In the genomic region with DNA sequence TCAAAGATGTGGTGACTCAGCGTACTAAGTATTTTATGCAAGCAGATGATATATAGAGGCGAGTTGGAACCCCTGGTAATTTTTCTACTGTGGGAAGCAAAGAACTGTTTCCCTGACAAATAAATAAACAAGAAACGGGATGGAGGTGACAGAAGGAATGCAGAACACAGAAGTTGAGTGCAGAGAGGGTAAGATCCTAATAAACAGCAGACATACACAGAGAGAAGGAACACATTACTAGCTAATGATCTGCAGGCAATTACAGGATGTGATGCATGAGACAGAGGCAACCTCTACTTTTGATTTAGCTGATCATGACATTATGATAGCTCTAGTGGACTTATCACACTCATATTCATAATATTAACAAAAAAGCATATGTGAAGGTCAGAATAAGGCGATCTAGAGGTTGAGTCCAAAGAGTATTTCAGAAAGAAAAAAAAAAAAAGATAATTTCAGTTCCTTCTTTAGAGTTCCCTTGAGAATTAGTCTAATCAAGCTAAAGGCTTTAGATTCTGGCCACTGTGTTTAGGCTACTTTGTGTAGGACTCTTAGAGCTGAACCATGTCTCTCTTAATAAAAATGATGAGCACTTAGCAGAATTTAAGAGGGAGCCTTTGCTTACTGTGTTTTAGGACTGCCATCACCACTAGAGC, we compare ENCODE assay signal across 20 mouse cellular contexts.
DNase-seq lines count a peak whose midpoint lies in the region; ATAC-seq and TF ChIP-seq lines count a peak whose summit lies in the region.
"Had no signal": no experiment of that assay in that cellular context is flagged by ENCODE, and none has a peak within 500 bp of the region (broad histone marks: within the 10 kb centered on the region; RNA-seq: fewer than 3 reads in every experiment).

No protein-coding gene starts in this region.

- dilution Hi-C loops in CH12.LX (cut with MboI; ENCODE audit: extremely low pct_ligation_motif_present, extremely low pct_unique_long_range_greater_than_20kb, low sequenced_read_pairs): no loop called here

- no peaks in the 10 kb centered on the region for H3K36me3 ChIP-seq in kidney, embryonic 14.5 days (ENCODE audit: control insufficient read depth, insufficient read depth, low read length)
- no peaks in the 10 kb centered on the region for H3K36me3 ChIP-seq in kidney, embryonic 16.5 days (ENCODE audit: insufficient read depth, low read length)
- no peaks in the 10 kb centered on the region for H3K36me3 ChIP-seq in CH12.LX (replicated peaks in 1 of 2; ENCODE audit: control insufficient read depth in 1 of 2, insufficient read depth in 1 of 2, low read length in 1 of 2)
- H3K36me3 ChIP-seq: embryonic facial prominence, embryonic 10.5 days; embryonic facial prominence, embryonic 12.5 days; forebrain, embryonic 15.5 days had no signal

- TF ChIP-seq CTCF in CH12.LX (conservative IDR thresholded peaks at IDR 0.05 in 1 of 2, IDR thresholded peaks at IDR 0.05 in 1 of 2; ENCODE audit: low read depth in 2 of 2, low read length in 2 of 2): no peak

- TF ChIP-seq POLR2A in CH12.LX (IDR thresholded peaks at IDR 0.05; ENCODE audit: low read depth, low read length): no peak

- H3K9me3 ChIP-seq in kidney, embryonic 14.5 days (ENCODE audit: control insufficient read depth, low read length): no peaks in the 10 kb centered on the region
- H3K9me3 ChIP-seq in kidney, embryonic 16.5 days (ENCODE audit: low read length): no peaks in the 10 kb centered on the region
- H3K9me3 ChIP-seq in CH12.LX (replicated peaks; ENCODE audit: low read length): no peaks in the 10 kb centered on the region
- H3K9me3 ChIP-seq: embryonic facial prominence, embryonic 10.5 days; embryonic facial prominence, embryonic 12.5 days; forebrain, embryonic 13.5 days; forebrain, embryonic 15.5 days had no signal

- H3K9ac ChIP-seq in kidney, embryonic 14.5 days (ENCODE audit: low read depth, low read length): no peak overlapping the region
- no peak overlapping the region for H3K9ac ChIP-seq in kidney, embryonic 16.5 days (replicated peaks; ENCODE audit: low read length)
- H3K9ac ChIP-seq in CH12.LX (ENCODE audit: insufficient read depth, low read depth): no peak overlapping the region
- H3K9ac ChIP-seq: embryonic facial prominence, embryonic 12.5 days; forebrain, embryonic 13.5 days; forebrain, embryonic 15.5 days; forebrain, postnatal 0 days had no signal

- in situ Hi-C loops in CH12.LX (cut with MboI; ENCODE audit: low pct_ligation_motif_present, low pct_unique_long_range_greater_than_20kb, low sequenced_read_pairs): no loop called here

- no peak overlapping the region for H3K4me3 ChIP-seq in kidney, embryonic 14.5 days (ENCODE audit: low read length)
- H3K4me3 ChIP-seq in kidney, embryonic 16.5 days (ENCODE audit: low read length): no peak overlapping the region
- no peak overlapping the region for H3K4me3 ChIP-seq in CH12.LX (replicated peaks in 1 of 3; ENCODE audit: low read depth in 2 of 3, low read length in 2 of 3, poor library complexity in 1 of 3)
- H3K4me3 ChIP-seq: embryonic facial prominence, embryonic 10.5 days; embryonic facial prominence, embryonic 12.5 days; forebrain, embryonic 13.5 days; forebrain, embryonic 15.5 days had no signal

- peak; percentile 69; the same call in 1 of the 2 replicates for ATAC-seq in kidney, embryonic 14.5 days (ENCODE audit: low FRiP score, low TSS enrichment)
- ATAC-seq in kidney, embryonic 16.5 days (ENCODE audit: low FRiP score, low TSS enrichment): peak; percentile 70
- ATAC-seq: CD4-positive, CD25-positive, alpha-beta regulatory T cell, adult 4 months; forebrain, embryonic 13.5 days; forebrain, embryonic 15.5 days; forebrain, postnatal 0 days had no signal

- DNase-seq in kidney, postnatal 14 days: no peak
- DNase-seq in kidney, adult 18-20 months: no peak
- no peak for DNase-seq in CH12.LX (ENCODE audit: extremely low read depth)
- DNase-seq: adrenal gland, adult 2 months; adrenal gland, postnatal 14 days; adrenal gland, postnatal 36 days; B cell, adult 2 months; cerebellum, adult 11-12 months; cerebellum, adult 2 months; cerebellum, adult 9-10 months; cerebellum, postnatal 10 days; cerebellum, postnatal 25 days; forebrain, postnatal 0 days had no signal

- no peaks in the 10 kb centered on the region for H3K79me2 ChIP-seq in CH12.LX (replicated peaks; ENCODE audit: control insufficient read depth, extremely low read depth, insufficient read depth, poor library complexity, severe bottlenecking)

- peak; percentile 84 for TF ChIP-seq EP300 in CH12.LX (IDR thresholded peaks at IDR 0.05; ENCODE audit: low read length)

- TF ChIP-seq RAD21 in CH12.LX (IDR thresholded peaks at IDR 0.05; ENCODE audit: low read depth, low read length): no peak

- no peaks in the 10 kb centered on the region for H3K27me3 ChIP-seq in kidney, embryonic 14.5 days (ENCODE audit: control insufficient read depth, insufficient read depth, low read length)
- no peaks in the 10 kb centered on the region for H3K27me3 ChIP-seq in kidney, embryonic 16.5 days (ENCODE audit: insufficient read depth, low read length)
- H3K27me3 ChIP-seq in CH12.LX (replicated peaks): no peaks in the 10 kb centered on the region
- H3K27me3 ChIP-seq: embryonic facial prominence, embryonic 12.5 days; forebrain, embryonic 13.5 days; forebrain, embryonic 15.5 days had no signal

- H3K27ac ChIP-seq in kidney, embryonic 14.5 days (ENCODE audit: low read depth, low read length): no peak overlapping the region
- H3K27ac ChIP-seq in kidney, embryonic 16.5 days (ENCODE audit: low read length): no peak overlapping the region
- no peak overlapping the region for H3K27ac ChIP-seq in CH12.LX (ENCODE audit: insufficient read depth, low read depth)
- H3K27ac ChIP-seq: embryonic facial prominence, embryonic 10.5 days; embryonic facial prominence, embryonic 12.5 days; forebrain, embryonic 13.5 days; forebrain, embryonic 15.5 days had no signal

- H3K4me1 ChIP-seq in kidney, embryonic 14.5 days (ENCODE audit: control insufficient read depth, insufficient read depth, low read length): no peaks in the 10 kb centered on the region
- no peaks in the 10 kb centered on the region for H3K4me1 ChIP-seq in kidney, embryonic 16.5 days (ENCODE audit: insufficient read depth, low read length)
- peaks cover 6 to 24% of the 10 kb centered on the region in 2 experiments for H3K4me1 ChIP-seq in CH12.LX (ENCODE audit: control insufficient read depth in 1 of 2, insufficient read depth in 2 of 2)
- H3K4me1 ChIP-seq: embryonic facial prominence, embryonic 10.5 days; embryonic facial prominence, embryonic 12.5 days; forebrain, embryonic 13.5 days; forebrain, embryonic 15.5 days had no signal

- 52% methylated on average over 4 of the region's 4 CpGs for WGBS in kidney, embryonic 14.5 days
- WGBS in kidney, embryonic 16.5 days: 66% methylated on average over 4 of the region's 4 CpGs

- H3K4me2 ChIP-seq in kidney, embryonic 14.5 days (replicated peaks; ENCODE audit: low read depth, low read length): no peak overlapping the region
- H3K4me2 ChIP-seq in kidney, embryonic 16.5 days (replicated peaks; ENCODE audit: low read depth, low read length): no peak overlapping the region
- no peak overlapping the region for H3K4me2 ChIP-seq in CH12.LX (ENCODE audit: insufficient read depth, low read depth, poor library complexity, severe bottlenecking)
- H3K4me2 ChIP-seq: embryonic facial prominence, embryonic 12.5 days; forebrain, embryonic 13.5 days; forebrain, embryonic 15.5 days had no signal

TF ChIP-seq in CH12.LX, 34 proteins besides CTCF, POLR2A, EP300 and RAD21:
- peak; percentile 87 for TF ChIP-seq IRF4 (IDR thresholded peaks at IDR 0.05; ENCODE audit: low read depth, low read length)
- peak; percentile 95 for TF ChIP-seq ZNF384 (IDR thresholded peaks at IDR 0.05; ENCODE audit: low read depth, low read length)
- TF ChIP-seq SIN3A (IDR thresholded peaks at IDR 0.05; ENCODE audit: low read length): no peak
TF ChIP-seq in CH12.LX: peak in this region for 2.
